Mouse (Mus musculus) common myeloid progenitor, adult 5-6 weeks (primary cell): ENCODE measurements at regions not wholly inside any gene's neighbourhood (a gene's known extent, or its start where the extent isn't known, plus 50 kb on each side); places are given as distances from the start of the nearest gene placed in this dataset.

Source experiments
- ATAC-seq: replicated peaks from 2 replicates; pipeline ENCODE4 v1.8.0; 2016; ENCODE audit warnings: low read depth, mild to moderate bottlenecking, moderate TSS enrichment, inconsistent platforms; ENCODE audit not compliant: poor library complexity, severe bottlenecking

DNA sequence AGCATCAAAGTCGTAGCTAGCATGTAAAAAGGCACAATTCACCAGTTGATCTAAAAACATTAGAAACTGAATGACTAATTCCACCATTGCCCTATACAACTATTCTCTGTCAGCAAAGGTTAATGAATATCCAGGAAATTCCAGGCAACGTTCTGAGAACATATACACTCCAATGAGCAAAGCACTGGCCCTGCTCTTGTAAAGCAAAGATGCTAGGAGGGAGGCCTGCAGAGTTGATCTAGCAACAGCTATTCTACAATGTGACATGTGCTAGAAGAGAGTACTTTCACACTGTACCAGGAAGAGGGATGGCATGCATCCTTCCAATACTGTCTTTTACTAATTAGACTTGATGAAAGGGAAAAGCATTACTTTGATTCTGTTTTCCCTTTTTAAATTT, 225.4 kb upstream of the Ppargc1a start:
- ATAC-seq = no peak

GRCm38 (mm10) chr5:51788768-51789167, 221.2 kb upstream of the Ppargc1a start:
- ATAC-seq = no peak

GRCm38 (mm10) chr5:51783523-51783922, 216.0 kb upstream of the Ppargc1a start:
- ATAC-seq = no peak

DNA sequence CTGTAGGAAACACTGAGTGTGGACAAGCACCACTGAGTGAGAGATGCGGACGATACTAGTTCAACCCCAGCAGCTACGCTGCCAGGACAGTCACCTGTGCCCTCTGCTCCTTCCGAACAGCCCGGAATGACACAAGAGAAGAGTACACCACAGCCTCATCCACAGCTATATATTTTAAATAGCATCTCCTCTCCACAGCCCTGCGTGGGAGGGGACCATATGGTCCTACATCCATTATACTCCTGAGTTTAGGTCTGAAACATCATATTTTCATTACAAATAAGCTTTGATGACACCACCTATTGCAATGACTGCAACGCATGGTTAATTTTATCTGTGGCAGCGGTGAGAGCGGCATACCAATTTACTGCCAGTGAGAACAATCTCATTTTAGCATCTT, 215.6 kb upstream of the Ppargc1a start:
- ATAC-seq = no peak

GRCm38 (mm10) chr5:51775502-51776145, 208.1 kb upstream of the Ppargc1a start:
- no peak for ATAC-seq

DNA sequence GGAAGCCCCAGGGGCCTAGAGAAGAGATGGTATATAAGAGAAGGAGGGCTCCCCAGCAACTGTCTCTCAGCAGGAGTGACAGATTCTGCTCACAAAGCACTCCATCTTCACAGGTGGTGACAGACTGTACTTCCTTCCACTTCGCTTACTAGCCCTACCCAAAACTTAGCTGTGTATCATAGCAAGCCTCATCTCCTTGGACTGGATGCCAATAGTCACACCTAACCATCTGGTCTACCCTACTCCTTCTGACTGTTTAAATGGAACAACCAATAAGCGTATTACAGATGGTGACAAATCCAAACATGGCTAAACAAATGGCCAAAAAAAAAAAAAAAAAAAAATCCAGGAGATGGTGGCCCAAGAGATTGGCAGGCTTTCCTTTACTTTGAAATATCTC, 204.1 kb upstream of the Ppargc1a start:
- no peak for ATAC-seq

DNA sequence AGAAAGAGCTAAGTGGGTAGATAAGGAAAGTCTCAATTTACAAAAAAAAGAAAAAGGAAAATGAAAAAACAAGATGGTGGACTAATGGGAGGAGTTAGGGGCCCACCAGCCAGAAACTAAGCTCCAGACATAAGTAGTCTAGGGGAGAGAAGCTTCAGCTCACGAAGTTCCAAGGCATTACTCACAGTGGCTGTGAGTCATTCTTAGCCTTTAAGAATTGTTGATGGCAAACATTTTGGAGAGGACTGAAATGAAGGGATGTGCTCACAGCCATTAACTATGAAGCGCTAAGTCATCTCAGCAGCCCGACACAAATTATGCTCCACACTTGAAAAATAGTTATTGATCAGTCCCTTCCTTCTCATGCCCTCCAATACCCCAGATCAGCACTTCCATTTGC, 198.6 kb upstream of the Ppargc1a start:
- ATAC-seq = no peak

DNA sequence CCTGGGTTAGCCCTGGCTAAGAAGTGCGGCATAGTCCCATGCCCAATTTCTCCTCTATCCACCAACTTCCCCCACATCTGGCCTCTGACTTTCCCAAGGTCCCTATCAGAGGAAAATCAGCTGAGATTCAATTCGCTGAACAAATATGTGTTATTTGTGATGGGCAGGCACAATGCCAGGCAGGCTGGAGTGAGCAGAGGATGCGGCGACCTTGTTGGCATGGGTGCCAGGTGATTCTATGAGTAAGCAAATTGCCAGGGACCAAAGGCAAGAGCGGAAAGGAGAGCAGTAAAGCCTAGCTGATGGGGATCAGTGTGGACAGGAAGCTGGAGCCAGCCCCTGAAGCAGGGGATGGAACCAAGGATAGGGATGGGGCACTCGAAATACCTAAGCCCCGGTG, 196.9 kb upstream of the Ppargc1a start:
- no peak for ATAC-seq

- no peak for ATAC-seq
These were observed 196.1 kb upstream of the Ppargc1a start for GRCm38 (mm10) chr5:51763599-51763998.

- no peak for ATAC-seq
These were observed 194.8 kb upstream of the Ppargc1a start for GRCm38 (mm10) chr5:51762352-51762751.

DNA sequence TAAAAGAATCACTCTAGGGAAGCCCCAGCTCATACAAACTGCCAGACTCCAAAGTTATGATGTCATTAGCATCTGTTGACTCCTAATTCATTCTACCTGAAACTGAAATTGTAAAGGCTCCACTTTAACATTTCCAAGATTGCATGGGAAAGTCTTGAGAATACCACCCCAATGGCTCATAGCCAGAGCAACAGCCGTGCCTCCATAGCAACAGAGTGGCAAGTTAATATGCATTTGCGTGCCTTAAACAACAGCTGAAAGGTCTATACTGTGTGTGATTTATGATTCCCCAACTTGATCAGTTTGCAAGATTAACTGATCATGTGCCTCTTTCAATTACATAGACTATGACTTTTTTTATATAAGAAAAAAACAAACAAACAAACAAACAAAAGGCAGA, 190.8 kb upstream of the Ppargc1a start:
- ATAC-seq = no peak

- ATAC-seq = no peak
These were observed 190.3 kb upstream of the Ppargc1a start for GRCm38 (mm10) chr5:51757864-51758263.

- ATAC-seq = no peak
These were observed 184.5 kb upstream of the Ppargc1a start for GRCm38 (mm10) chr5:51752024-51752423.

- ATAC-seq = no peak
These were observed 182.9 kb upstream of the Ppargc1a start for GRCm38 (mm10) chr5:51750456-51750855.

- no peak for ATAC-seq
These were observed 173.4 kb upstream of the Ppargc1a start for GRCm38 (mm10) chr5:51740893-51741292.

- no peak for ATAC-seq
These were observed 162.7 kb upstream of the Ppargc1a start for GRCm38 (mm10) chr5:51730241-51730640.

GRCm38 (mm10) chr5:51729771-51730170, 162.2 kb upstream of the Ppargc1a start:
- no peak for ATAC-seq

DNA sequence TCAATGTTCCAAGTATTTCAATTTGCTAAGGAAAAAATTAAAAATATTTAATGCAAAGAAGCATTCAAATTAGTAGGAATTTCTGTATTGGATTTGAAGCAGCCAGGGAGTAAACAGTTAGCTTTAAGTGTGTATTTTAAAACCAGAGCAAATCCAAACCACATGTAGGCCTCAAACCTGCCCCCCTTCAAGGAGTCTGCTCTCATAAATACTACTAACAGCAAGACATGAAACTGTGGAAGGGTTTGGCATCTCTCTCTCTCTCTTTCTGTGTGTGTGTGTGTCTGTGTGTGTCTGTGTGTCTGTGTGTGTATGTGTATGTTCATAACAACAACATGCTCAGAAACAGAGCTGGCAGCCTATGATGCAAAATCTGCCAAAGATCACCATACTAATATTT, 159.2 kb upstream of the Ppargc1a start:
- ATAC-seq = no peak

GRCm38 (mm10) chr5:51718911-51719310, 151.4 kb upstream of the Ppargc1a start:
- ATAC-seq = no peak

DNA sequence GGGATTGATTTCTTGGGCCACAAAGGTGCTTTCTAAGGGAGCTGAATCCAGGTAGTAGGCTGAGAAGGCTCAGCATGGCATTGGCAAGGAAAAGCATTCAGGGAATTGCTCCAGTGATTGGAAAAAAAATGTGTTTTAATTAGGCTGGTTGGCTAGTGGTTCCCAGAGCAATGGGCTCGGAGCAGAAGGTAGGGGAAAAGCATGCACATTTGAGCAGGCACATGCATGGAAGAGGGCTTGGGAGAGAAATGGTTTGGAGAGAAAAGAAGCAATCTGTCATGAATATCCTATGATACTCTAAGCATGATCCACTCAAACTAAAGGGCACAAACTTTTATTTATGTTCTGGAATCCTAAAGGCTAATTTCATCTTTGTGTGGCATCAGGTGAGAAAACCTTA, 150.9 kb upstream of the Ppargc1a start:
- no peak for ATAC-seq

DNA sequence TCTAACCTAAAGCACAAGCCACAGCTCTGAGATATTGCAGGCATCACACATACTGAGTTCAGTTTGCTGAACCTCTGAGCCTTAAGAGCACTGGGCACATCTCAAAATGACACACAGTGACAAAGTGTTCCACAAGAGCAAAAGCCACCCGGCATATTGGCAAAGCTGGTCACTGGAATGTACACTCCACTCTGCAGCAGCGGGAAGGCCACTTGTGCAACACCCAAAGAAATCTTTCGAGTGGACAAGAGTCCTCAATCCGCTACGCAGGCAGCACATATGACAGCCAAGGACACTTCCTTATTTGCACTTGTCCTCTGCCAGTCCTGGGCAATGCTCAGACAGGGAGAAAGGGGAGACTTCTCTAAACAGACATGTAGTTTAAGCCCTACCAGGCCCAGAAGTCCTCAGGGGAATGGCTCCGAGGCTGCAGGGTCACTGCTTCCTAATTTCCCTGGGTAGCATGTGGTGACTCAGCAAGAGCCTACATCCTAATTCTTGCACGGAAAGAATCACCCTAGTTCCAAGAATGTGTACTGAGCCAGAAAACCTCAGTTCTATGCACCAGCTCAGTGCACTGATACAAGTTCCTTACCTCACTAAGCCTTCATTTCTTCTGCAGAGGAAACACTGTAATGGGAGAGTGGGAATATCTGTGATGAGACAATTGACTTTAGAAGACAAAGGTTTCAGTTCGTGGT, 144.5 kb upstream of the Ppargc1a start:
- no peak for ATAC-seq

DNA sequence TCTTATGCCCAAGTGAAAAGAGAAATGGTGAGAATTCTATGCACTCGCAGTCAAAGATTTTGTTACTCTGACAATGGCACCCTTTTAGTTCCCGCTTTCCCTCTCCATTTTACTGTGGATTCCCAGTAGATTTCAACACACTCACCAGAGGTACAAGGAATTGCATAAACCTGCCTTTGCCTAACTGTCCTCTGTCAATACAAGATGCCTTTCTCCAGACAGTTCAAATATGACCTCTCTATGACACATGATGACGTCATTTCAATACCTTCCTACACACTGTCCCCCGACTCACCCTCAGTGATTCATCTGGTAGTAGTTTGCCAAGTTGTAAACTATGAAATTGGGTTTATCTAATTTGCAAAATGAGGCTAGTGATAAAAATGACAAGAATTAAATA, 143.1 kb upstream of the Ppargc1a start:
- no peak for ATAC-seq
